Mouse (Mus musculus) T-helper 17 cell (primary cell): Measurements from ENCODE around the gene Fosb.

ENCODE experiments used
- in situ Hi-C, 2 experiments: fragments of 300-600 bp; cut with MboI, MseI; formaldehyde crosslinking; loops; 1 replicate in 1 of 2; 2 replicates in 1 of 2; pipeline ENCODE4 v1.15.1; 2025; ENCODE audit warnings: high pct_unique_total_duplicates in 2 of 2

Gene Fosb

DNA sequence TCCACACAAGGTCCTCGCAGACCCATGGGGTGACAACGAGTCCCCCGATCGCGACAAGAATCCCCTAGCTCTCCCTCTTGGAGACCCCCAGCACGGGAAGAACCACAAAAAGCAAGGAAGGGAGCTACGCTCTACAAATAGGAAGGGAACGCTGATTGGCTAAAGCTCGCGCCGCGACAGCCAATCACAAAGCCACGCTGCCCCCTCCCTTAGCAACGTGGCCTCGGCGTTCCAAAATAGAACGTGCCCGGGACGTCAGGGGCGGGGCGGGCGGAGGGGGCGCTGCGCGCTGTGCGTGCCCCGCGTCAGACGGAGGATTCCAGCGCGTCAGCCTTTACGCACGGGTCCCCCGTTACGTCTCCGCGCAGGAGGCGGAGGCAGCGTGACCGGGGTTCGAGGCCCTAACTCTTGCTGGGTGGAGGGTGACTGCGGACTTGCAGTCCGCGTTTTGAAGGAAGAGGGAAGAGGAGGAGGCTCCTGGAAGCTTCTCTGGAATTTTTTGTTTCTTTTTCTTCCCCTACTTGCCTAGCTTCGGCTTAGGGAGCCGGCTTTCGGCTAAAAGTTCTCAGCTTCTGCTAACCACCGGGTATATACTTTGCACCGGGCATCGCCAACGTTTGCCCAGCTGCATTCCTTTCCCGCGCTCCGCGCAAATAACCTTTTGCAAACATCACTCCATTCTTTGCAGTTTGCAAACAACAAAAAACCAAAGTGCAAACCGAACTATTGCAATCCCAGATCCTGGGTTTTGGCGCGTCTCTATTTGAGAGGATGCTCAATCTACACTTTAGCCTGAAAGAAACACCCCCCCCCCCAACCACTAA, 1.2 kb downstream of the Fosb start:
- in situ Hi-C loops: loop anchor here (5.0 to 10.0 kb wide), 2 partner anchors 34 to 56 kb away; partner anchors contain the start of gene Ercc1 (in 2 of the 2)

DNA sequence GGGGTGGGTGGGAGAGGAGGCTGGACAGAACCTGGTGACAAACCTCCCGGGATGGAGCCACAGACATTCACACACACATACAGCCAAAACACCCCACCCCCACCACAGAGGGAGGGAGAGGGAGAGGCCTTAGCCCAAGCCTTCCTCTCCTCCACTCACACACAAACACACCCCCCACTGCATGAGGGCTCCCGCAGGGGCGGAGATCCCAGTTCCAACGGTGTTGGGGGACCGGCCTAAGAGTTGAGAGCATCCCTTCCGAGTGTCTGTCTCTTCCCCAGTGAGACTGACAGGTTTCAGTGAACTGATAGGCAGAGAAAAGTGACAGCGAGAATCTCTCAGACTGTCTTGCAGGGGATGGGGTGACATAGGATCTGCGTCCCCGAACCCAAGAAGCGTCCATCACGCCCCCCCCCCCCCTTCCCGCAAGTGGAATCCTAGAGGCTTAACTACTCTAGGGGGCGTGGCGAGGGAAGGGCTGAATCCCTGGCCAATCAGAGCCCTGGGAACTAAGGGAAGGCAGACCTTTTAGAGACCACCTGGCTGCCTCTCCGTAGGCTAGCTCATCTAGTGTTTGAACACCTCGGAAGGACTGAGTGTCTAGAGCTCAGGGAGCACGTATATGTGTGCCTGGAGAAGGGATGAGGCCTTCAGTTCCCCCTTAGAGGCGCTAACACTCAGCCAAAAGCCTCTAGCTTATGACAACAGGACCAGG, 2.0 kb downstream of the Fosb start:
- in situ Hi-C loops: loop anchor here (5.0 to 10.0 kb wide), 2 partner anchors 34 to 57 kb away; partner anchors contain the start of gene Ercc1 (in 2 of the 2)

DNA sequence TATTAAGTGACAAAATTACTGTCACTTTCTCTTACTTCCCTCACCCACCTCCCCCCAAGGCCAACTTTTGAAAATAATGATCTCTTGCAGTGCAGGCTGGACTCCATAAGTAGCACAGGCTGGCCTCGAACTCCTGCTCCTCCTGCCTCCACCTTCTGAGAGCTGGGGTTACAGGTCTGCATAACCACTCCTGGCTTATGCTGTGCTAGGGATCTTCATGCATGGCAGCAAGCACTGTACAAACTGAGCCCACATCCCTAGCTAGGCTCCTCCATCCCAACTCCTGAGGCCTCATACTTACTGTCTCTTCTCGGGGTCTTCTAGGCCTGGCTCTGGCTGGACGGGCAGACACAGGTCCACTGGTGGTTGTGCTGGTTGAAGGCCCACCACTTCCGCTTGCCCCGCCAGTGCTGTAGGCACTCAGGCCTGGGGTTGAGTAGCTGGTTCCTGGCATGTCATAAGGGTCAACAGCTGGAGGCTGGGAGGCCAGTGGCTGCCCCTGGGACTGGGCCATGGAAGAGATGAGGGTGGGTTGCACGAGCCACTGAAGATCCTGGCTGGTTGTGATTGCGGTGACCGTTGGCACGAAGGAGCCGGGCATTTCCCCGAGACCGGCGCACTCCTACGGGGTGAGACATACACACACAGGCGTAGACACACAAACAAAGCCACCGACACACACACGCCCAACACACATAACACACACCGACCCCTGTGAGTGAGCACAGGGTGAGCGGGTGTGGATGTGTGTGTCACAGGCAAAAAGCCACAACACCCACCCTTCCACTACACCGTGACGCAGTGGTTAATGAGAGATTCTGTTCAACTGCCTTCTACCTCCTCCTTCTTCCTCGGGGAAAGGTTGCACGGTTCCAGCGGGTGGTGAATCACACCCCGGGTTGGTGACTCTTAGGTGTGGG, 2.8 kb downstream of the Fosb start:
- in situ Hi-C loops: loop anchor here (5.0 to 10.0 kb wide), 2 partner anchors 35 to 58 kb away; partner anchors contain the start of gene Ercc1 (in 2 of the 2)

DNA sequence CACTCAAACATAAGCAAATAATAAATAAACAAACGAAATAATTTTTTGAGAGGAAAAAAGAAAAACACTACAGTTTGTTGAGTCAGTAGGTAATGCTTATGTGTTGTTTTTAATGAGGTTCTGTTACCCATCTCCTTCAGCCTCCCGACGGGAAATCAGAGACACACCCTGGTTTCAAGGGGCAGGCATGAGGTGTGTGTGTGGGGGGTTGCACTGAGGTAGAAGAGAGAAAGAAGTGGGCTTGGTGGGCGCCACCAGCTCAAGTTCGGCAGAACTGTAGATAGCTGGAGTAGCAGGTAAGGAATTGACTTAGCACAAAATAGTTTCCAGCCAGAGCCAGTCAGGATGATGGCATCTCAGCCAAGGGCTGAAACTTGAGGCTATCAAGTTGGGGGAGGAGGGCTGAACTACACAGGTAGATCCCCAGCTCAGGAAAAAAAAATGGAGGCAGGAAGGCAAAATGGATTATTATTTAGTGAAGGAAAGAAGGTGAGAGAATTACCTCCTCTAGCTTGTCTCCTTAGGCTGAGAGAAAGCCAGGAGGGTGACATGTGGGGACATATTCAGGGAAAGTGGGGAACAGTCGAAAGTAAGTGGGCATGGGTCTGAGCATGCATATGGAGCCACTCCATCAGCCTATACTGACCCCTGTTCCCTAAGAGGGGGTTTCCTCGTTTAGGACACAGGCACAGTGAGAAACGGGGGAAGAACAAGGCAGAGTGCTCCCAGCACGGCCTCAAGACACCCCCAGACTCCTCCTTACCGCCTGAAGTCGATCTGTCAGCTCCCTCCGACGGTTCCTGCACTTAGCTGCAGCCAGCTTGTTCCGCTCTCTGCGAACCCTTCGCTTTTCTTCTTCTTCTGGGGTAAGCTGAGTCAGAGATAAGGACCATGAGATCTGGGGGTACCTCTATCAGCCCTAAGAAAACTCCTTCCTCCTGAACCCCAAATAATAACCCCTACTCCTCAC, 3.8 kb downstream of the Fosb start:
- in situ Hi-C loops: loop anchor here (5.0 to 10.0 kb wide), 2 partner anchors 36 to 59 kb away; partner anchors contain the start of gene Ercc1 (in 2 of the 2)

DNA sequence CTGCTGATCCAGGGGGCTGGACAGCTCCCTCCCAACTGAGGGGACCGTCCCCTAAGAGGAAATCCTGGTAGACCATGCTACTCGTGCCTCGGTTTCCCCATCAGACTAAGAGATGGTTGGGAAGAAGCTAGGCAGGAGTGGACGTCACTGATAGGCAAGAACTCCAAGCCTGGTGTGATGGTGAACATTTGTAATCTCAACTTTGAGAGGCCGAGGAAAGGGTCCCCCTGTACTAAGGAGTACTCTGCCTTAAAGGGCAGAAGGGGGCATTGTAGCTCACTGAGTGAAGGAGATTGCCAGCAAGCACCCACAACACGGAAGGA, 4.5 kb downstream of the Fosb start:
- in situ Hi-C loops: loop anchor here (5.0 to 10.0 kb wide), 2 partner anchors 37 to 59 kb away; partner anchors contain the start of gene Ercc1 (in 2 of the 2)

DNA sequence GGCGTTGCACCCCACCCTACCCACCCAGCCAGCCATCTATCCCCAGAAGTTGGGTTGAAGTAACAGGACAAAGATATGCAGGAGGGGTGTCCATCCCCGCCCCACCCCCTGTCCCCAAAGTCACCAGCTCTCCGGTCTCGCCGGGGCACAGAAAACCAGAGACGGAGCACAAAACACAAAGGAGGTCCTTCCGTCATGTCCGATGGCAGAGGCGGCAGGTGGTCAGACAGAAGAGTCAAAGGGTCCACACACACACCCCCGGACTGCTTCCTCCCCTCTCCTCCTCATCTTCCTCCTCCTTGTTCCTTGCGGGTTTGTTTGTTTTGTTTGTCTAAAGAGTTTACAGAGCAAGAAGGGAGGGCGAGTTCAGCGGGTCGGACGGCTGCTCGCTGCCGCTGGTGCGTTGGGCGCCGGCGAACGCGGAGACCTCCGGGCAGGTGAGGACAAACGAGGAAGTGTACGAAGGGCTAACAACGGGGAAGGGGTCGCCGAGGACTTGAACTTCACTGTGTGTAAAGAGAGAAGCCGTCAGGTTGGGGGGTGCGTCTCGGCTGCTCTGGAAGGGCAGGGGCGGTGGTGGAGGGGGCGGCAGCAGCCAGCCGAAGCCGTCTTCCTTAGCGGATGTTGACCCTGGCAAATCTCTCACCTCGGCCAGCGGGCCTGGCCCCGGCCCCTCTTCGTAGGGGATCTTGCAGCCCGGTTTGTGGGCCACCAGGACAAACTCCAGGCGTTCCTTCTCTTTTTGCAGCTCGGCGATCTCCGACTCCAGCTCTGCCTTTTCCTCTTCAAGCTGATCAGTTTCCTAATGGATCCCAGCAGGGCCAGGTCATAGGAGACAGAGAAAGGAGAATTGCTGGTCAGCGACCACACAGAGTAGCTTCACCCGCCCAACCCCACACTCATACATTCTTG, 5.1 kb downstream of the Fosb start:
- in situ Hi-C loops: loop anchor here (5.0 to 10.0 kb wide), 2 partner anchors 38 to 60 kb away; partner anchors contain the start of gene Ercc1 (in 2 of the 2)

DNA sequence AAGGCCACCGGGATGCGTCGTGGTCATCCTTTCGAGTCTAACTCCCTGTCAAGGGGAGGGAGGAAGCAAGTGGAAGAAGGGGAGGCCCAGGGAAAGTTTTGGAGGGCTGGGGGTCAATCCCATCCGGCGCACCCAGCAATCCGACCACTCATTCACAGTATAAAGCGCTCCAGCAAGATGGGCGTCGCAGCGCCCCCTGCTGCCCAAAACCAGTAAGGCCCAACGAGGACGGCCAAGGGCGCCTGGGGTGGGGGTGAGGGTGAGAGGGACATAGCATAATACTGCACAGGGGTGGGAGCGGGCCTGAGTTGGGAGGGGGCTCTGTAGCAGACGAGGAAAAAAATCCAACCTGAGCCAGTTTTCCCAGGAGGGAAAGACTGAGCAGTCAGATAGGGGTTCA, 6.1 kb downstream of the Fosb start:
- in situ Hi-C loops: loop anchor here in 1 of 2 experiments (10.0 kb wide), 1 partner anchor 61 kb away; no protein-coding TSS in a partner anchor

DNA sequence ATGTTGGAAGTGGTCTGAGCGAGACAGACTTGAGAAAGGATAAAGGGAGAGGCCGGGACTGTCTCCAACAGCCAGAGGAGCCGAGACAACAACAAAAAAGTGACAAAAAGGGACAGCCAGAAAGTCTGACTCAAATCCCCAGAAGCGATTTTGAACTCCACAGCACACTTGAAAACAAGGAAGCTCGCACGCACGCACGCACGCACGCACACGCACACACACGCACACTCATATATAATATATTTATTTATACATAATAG, 6.9 kb downstream of the Fosb start:
- in situ Hi-C loops: loop anchor here in 1 of 2 experiments (10.0 kb wide), 1 partner anchor 62 kb away; no protein-coding TSS in a partner anchor

DNA sequence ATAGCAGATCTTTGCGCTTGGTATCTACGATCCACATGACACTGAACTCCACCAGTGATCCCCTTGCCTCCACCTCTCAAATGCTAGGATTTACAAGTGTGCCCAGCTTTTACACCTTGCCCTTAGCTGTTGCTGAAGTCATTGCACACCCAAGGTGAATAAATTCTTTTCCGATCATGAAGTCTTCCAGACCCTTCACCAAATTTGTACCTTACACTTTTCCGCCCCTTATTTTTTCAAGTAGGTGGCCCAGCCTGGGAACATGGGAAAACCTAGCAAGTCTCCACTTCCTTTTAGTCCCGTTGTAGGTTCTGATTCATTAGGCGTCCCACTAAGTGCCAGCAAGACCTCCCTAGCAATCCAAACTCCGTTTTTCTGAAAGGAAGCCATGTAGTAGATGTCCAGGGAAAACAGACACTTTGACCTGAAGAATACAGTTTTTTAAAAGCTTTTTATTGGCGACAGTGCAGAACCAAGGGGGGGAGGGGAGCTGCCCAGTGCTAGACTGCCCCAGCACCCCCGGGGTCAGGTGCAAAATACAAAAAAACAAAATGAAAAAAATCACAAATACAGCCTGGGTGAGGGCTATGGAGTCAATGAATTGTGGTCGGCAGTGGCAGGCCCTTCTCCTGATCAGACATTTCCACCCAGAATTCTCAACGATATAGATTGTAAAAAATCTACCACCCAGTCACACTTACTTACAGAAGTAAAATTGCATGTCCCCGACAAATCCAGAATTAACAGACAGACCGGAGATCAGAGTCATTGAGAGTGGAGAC, 7.4 kb downstream of the Fosb start:
- in situ Hi-C loops: loop anchor here in 1 of 2 experiments (10.0 kb wide), 1 partner anchor 62 kb away; no protein-coding TSS in a partner anchor

DNA sequence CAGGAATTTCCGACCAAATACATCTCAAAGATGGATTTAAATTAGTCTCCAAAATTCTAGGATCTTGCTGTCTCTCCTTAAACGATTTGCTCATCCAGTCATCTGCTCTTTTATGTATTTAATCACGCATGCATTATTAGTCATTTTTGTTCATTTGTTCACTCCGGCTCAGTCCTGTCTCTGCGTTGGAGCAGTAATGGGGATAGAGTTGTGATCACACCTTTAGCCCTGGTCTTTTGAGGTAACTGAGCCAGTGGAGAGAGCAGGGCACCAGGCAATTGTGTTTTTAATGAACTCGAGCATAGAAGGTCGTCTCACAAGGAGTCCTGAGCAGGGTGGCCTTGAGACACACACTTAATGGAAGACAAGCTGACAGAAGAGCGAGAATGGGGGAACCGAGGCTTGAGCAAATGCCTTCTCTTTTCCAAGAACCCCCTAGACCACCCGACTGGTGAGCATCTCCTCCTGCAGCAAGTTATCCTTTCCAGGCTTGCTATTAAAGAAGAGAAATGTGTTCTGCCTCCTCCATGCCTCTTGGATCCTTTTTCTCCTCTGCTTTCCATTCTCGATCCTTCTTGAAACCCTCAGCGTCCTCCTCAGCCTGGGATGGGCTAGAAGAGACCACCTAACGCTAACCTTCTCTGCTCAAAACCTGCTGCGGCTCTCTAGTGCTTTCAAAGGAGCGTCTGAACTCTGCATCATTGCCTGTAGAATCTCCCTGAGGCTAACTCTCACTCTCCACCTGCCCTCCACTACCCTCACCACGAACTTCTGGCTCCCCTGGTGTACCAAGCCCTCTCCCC, 8.2 kb downstream of the Fosb start:
- in situ Hi-C loops: loop anchor here in 1 of 2 experiments (10.0 kb wide), 1 partner anchor 63 kb away; no protein-coding TSS in a partner anchor

DNA sequence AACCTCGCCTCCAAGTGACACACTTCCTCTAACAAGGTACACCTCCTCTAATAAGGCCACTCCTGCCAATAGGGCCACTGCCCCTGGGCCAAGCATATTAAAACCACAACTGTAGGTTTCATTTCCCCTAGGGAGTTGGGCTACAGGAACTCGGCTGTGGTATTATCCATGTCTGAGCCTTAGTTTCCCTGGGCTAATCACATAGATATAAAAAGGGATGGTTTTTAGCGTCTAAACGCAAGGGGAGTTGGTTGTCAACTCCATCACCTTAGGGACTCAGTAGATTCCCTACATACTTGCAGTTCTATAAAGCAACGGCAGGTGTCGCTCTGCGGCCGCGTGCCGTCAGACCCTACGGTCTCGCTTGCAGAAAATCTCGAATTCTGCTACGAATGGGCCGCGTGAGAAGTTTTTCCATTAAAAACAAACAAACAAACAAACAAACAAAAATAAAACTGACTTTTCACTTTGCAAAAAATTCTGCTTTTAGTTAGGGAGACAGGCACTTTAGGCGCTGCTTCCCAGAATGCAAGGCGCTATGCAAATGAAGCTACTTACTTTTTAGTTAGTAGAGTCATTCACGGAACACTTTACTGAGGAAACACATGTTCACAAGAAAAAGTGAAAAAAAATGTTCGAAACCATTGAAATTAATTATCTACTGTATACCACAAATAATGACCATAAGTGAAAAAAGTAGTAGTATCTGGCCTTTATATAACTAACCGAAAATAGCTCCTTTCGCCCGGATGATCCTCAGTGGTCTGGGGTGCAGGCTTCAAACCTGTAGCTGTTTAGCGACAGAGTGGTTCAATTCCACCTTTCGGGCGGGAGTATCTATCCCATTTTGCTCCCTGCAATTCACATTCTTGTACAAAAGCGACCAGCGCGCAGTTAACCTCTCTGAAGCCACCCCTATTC, 9.1 kb downstream of the Fosb start:
- in situ Hi-C loops: loop anchor here in 1 of 2 experiments (10.0 kb wide), 1 partner anchor 64 kb away; no protein-coding TSS in a partner anchor

DNA sequence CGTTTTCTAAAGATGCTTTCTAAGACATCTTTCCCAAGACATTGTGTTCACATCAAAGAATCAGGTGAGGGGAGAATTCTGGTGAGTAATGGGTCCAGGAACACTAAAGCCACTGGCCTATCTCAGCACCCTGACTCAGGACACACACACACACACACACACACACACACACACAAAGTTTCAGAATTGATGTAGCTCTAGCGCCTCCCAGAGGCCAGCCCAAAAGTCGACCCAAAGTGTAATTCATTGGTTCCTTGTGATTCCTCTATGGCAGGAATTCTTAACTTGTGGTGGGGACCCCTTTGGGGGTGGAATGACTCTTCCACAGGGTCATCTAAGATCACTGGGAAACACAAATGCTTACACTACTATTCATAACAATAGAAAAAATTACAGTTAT, 10.7 kb downstream of the Fosb start:
- in situ Hi-C loops: no loop called here

DNA sequence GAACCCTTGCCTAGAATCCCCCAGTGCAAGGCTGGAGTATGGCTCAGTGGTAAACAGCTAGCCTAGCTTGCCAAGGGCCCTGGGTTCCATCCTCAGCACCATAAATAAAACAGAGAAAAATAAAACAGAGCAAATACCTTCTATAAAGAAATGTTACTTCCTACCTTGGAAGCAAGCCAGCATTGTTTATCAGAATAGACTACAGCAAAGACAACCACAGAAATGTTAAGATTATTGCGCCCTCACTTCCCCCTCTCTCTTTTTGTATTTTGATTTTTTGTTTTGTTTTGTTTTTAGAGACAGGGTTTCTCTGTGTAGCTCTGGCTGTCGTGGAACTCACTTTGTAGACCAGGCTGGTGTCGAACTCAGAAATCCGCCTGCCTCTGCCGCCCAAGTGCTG, 12.1 kb downstream of the Fosb start:
- in situ Hi-C loops: no loop called here

DNA sequence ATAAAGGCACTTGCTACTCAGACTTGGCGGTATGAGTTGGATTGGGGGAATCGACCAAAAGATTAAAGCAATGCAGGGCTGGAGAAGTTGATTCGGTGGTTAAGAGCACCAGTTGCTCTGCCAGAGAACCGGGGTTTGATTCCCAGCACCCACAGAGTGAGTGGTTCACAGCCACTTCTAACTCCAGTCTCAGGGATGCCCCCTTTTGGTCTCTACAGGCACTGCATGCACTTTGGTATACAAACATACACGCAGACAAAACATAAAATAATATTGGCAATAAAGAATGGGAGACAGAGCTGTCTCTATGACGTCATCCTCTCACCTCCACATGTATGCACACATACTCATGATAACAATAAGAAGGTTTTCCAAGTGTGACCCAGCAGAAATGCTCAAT, 12.8 kb downstream of the Fosb start:
- in situ Hi-C loops: no loop called here

DNA sequence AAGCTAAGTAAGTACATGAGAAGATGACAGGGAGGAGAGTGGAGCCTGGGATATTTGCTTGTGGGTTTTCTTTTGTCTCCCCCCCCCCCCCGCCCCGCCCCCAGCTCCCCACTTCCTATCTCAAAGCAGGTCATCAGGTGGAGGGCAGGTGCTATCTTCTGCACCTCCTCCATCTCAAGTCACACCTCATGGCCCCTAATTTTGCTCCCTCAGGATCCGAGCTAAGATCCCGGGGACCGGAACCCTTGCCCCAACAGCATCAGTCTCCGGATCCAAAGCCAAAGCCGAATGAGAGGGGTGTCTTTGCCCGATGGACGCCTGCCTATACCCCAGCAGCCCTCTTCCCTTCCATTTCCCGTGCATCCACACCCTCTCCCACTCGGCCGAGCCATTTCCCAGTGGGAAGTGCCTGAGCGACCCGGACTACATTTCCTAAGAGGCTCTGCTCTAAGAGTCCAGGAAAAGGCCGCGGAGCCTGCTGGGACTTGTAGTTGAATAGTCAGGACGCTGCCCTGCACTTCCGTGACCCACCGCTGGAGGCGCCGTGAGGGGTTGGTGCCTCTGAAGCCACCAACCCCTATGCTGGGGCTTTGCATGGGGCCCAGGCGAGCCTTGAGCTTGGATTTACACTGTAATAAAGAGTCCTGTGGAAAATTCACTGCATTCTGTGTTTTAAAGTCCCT, 14.2 kb downstream of the Fosb start:
- in situ Hi-C loops: no loop called here
